Mouse (Mus musculus): ENCODE measurements around the gene Ppp2r3c.
"Not testable (repeated sequence)": the region's sequence is repeated elsewhere in the genome, so short reads cannot be mapped to it uniquely, and the experiment has no call there.

Ppp2r3c gene

DNA sequence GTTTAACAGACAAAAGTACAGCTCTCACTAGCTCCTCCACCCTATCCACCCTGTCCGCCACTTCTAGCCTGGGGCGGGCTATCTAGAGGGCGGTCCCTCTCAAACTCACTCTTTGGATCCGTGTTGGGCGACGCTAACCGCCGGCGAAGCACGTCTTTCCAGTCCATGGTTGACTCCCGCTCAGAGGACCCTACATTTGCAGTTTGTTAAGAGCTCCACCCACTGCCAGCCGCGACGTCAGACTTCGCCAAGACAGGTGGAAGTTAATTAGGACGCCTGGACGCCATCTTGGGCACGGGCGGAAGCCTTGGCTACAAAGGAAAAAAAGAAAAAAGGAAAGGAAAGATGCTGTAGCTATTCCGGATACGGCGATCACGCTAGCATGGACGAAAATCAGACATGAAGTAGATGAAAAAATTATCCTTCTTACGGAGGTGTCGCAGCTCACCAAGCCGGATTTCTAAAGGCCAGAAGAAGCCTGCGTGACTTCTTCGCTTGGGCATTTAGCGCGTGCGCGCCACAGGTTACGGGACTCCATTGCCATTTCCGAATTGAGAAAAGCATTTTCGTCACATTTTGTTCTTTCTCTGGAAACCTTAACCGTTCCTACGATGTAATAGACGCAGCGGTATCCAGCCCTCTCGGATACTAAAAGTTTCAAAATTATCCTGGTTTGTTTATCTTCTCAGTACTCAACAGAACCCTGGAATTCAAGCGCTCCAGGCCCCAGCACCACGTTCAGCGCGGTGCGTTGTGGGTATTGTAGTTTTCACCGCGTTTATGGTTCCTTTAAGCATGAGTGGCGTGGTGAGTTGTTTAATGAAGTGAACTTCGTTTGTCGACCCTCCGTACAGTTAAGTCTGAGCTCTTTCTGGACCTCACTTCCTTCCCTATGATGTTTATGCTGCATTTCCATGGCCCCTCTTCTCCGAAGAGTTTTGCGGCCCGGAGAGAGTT, at the start of gene Ppp2r3c:
Ppp2r3c (minus strand) TSS at position 514 of the 957 bp plus-strand sequence.
- DNase-seq = peak; percentile 93 to 95

DNA sequence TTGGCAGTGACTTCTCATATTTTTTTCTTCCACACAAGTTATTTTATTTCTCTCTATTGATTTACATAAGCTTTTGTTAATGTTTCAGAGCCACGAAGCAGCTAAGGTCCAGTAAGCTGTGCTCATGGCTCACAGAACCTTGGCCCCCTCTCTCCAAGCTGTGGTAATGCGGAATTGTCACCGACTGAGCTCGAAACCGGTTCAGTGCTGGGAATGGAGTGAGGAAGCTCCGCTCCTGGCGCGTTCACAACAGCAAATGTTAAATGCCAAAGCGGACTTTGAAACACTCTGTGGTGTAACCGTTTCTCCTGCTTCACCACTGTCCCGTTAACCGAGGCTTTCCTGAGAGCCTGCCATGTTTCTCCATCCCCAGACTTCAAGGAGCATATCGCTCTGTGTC, 41.8 kb upstream of the Ppp2r3c start:
- DNase-seq = peak; percentile 29 to 34

DNA sequence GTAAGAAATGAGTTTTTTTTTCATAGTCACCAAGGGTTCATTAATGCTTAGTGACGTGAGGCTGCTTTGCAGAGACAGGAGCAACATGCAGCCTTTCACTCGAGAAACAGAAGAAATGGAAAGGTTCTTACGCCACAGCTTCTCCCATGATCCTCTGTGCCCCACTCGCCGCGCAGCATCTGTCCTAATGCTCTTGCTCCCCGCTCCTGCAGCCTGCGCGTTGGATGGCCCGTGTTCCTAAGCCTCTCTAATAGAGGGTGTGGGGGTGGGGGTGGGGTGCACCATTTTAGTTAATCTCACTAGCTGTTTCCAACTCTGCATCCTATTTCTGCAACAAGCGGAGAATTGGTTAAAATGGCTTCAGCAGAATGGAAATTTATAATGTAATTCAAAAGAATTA, 41.2 kb upstream of the Ppp2r3c start:
- no peak for DNase-seq

DNA sequence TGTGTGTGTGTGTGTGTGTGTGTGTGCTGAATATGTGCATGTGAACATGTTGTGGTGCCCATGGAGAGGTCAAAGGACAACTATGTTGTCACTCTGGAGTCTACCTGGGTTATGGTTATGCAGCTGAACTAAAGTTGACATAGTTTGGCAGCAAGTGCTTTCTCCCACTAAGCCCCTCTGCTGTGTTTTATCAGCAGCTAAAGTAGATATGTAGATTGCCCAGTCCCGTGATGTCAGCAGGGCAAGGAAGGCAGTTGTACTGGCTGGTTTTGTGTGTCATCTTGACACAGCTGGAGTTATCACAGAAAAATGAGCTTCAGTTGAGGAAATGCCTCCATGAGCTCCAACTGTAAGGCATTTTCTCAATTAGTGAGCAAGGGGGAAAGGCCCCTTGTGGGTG, 40.2 kb upstream of the Ppp2r3c start:
- DNase-seq = not testable (repeated sequence)

DNA sequence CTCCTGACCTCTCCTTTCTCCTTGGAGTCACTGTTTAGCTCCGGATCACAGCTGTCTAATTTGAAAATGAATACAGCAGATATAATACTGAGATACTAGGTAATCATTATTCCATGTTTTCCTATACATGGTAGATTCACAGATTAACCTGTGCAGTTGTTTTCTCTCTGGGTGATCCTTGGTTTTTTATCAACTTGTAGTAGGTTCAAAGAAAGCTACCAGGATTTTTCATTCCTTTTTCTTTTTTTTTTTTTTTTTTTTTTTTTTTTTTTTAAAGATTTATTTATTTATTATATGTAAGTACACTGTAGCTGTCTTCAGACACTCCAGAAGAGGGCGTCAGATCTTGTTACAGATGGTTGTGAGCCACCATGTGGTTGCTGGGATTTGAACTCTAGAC, 35.7 kb upstream of the Ppp2r3c start:
- not testable (repeated sequence) for DNase-seq

DNA sequence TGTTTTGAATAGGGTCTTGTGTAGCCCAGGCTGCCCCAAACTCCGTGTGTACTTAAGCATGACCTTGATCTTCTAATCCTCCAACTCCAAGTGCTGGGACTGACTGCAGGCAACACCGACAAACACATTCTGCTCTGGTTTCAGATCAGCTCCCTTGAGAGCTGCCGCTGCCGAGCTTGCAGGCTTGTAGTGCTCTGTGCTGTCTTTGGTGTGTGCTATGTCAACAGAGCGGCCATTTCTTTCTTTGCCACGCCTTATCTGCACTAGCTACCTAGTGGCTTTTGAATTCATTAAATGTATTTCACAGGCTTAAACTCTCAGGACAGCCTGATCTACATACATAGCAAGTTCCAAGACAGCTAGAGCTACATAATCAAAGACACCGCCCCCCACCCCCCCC, 30.9 kb upstream of the Ppp2r3c start:
- DNase-seq = no peak

DNA sequence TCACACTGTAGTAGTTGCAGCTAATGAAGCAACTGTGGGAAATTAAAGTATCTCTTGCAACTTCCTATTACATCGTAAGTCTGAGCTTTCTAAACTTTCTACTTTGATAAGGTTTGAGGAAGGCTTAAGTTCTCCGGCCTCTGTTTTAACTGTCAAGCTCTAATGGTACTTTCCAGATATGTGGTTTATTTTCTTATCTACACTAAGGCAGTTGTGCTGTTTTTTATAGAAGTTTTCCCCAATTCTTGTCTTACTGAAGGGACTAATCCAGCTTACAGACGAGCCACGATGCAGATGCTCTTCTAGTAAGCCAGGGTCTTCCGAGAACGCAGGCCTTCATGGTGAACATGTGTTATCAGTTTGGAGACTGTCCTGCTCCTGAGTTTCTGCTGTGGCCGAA, 26.6 kb upstream of the Ppp2r3c start:
- no peak for DNase-seq

DNA sequence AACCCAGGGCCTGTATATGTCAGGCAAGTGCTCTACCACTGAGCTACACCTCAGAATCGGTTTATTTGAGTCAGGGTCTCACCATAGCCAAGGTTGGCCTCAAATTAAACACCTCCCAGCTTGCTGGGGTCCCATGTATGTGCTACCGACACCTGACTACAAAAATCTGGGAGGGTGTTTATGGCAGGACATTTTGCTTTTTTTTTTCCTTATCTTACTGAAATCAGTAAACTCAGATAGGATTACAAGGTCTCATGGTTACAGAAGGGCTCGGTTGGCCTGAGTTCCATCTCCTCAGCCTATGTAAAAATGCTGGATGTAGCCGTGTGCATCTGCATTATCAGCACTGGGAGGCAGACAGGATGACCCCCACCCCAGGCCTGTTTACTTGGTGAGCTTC, 26.0 kb upstream of the Ppp2r3c start:
- no peak for DNase-seq

DNA sequence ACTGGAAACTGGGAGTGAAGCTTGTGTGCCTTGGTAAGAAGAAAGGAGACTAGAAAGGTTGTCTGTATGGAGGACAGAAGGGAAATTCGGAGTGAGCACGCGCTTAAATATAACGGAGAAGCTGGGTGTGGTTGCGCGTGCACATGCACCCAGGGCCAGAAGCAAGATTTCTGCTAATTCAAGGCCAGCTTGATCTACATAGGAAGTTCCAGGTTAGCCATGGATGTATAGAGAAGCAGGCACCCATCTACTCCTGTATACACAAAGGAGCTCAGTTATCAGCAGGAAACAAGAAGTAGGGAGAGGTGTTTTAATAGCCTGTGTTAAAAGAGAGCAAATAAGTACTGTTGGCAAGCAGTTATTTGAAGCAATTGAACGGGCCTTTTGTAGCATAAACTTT, 22.9 kb upstream of the Ppp2r3c start:
- DNase-seq = no peak

DNA sequence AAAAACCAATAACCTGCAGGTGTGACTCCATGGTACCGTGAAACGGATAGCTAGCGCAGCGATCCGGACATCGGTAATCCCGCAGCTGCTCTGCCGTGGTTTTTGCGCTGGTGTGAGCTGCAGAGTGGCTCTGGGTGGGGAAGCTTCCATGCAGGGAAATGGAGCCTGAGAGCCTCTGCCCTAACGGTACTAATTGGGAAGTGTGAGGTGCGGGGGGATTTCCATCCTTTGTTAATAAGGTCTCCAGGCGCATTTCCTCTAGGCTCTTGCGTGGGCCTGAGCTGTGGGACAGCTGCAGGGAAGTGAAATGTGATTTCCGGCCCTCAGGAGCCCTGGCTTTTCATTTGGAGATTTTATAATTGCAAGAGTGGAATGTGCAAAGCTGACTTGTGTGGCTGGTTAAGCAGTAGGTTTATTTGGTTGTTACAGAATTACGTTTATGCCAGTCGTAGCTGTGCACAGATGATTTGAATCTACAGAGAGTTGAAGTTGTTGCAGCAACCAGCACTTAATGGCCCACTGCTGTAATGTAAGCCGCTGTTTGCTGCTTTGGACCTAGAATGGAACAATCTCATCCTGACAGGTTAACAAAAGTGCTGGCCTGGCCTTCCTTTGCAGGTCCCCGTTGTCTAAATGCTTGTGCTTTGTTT, 19.0 kb upstream of the Ppp2r3c start:
- DNase-seq = no peak

DNA sequence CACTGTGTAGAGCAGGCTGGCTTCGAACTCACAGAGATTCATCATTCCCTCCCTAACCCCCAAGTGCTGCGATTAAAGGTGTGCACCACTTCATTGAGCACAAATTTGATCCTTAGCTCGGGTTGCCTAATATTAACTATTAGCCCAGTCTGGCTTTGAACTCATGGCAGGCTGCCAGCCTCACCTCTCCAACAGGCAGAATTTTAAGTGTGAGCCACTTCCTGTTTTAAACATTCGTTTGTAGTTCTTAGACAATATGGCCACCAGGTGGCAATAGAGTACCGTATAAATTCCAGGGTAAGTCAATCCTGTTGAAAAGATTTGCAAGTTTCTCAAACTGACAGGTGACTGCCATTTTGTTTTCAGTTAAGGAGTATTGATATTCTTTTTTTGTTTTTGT, 12.4 kb upstream of the Ppp2r3c start:
- peak; percentile 93 for DNase-seq

DNA sequence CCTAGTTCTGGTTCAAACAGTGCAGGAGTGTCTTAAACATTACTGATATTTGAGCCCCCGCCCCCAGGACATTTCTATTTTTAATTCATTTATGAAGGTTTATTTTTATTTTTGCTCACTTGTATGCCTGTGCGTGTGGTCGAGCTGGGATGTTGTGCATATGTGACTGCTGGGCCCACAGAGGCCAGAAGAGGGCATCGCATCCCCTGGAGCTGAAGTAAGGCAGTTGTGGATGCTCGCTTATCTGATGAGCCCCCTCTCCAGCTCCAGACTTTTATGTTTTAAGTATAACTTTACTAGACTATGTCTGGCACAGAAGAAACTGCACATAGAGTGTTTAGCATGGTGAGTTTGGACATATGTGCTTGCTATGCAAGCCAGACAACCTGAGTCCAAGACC, 11.1 kb upstream of the Ppp2r3c start:
- no peak for DNase-seq

DNA sequence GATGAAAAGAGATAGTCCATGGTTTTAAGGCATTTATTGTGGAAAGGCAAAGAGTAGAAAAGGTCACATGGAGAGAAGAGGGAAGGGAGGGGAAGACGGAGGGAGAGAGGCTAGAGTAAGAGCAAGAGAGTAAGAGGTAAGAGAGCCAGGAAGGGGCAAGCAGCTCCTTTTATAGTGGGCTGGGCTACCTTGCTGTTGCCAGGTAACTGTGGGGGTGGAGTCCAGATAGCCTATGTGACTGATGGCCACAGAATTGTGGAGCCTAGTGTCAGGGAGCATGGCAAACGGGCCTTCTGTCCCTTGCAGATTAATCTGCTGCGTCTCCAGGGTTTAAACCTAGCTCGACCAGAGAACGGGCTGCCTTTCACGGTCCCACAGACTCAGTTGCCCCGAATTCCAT, 9.0 kb upstream of the Ppp2r3c start:
- no peak for DNase-seq

DNA sequence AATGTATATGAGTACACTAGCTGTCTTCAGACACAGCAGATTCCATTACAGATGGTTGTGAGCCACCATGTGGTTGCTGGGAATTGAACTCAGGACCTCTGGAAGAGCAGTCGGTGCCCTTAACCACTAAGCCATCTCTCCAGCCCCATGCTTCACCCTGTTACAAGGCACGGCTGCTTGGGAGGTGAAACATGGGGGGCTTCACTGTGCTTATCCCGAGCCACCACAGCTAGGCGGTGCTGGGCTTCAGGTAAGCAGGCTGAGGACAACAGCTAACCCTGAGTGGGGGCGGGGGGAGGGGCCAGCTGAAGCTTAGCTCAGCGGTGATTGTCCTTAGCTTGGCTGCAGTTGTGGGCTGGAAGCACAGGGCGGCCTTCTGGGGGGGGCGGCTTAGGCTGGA, 6.7 kb upstream of the Ppp2r3c start:
- DNase-seq = no peak

DNA sequence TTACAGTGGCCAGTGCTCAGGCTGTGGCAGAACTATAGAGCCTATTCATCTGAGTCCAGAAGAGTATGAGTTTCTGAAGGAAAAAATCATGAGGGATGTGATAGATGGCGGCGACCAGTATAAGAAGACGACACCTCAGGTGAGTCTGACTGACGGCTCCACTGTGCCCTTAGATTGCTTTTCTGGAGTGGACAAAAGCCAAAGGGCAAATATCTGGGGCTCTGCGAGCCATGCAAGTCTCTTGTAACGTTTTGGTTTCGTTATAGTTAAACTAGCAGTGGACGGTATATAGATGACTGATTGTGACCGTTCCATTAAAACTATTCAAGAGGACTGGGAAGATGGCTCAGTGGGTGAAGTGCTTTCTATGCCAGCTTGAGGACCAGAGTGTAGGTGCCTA, 5.9 kb upstream of the Ppp2r3c start:
- peak; percentile 33 to 55 for DNase-seq

DNA sequence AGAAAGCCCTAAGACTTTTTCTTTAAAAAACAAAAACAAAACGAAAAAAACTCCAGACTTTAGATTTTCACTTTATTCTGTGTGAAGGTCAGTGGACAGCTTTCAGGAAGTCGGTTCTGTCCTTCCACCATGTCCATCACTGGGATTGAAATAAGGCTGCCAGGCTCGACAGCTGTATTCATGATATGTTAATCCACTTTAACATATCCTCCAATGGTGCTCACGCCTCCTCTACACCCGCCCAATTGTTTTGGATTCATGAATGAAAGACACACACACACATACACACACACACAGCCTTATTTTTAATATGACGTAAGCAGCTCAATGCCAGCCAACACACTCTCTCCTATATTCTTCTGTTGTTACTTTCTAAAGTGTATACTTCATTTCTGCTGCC, 4.8 kb upstream of the Ppp2r3c start:
- DNase-seq = no peak

DNA sequence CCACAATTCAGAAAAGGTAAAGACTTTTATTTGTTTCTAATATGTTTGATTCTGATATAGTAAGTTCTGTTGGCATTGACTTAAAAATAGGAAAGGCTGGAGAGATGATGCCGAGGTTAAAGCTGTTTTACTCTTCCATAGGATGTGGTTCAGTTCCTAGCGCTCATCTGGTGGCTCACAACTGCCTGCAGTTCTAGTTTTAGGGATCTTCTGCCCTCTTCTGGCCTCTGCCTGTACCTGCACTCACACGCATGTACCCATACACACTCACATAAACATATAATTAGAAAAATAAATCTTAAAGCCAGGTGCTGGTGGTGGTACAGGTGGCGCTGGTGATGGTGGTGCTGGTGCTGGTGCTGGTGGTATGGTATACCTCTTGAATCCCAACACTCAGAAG, 3.6 kb upstream of the Ppp2r3c start:
- DNase-seq = no peak

DNA sequence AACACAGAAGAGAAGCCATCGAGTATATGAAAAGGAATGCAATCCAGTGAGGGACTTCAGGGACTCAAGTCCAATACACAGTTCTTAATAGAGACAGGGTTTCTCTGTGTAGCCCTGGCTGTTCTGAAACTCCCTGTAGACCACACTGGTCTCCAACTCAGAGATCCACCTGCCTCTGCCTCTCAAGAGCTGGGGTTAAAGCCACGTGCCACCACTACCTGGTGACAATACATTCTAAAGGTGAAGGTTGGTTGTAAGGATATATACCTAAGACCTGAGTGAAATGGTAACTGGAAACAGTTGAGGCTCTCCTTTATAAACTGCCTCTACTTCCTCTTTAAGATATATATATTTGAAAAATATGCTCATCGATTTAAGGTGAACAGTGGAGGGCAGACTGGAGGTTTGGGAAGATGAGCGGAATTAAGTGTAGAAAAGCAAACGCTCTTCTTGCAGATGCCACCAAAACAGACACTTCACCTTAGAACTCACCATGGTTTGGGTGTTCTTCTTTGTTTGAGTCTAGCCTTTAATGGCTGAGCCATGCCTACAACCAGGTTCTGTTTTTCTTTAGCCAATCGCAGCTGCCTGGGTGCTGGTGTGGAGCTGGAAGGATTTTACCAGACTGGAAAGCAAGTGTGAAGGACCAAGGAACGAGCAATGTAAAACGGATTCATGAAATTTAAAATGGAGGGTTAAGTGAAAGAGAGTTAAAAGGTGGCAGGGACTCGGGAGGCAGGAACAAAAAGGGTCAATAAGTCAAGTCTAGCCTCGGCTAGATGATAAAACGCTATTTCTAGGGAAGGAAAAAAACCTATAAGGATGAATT, 1.1 kb downstream of the Ppp2r3c start:
- DNase-seq = no peak

DNA sequence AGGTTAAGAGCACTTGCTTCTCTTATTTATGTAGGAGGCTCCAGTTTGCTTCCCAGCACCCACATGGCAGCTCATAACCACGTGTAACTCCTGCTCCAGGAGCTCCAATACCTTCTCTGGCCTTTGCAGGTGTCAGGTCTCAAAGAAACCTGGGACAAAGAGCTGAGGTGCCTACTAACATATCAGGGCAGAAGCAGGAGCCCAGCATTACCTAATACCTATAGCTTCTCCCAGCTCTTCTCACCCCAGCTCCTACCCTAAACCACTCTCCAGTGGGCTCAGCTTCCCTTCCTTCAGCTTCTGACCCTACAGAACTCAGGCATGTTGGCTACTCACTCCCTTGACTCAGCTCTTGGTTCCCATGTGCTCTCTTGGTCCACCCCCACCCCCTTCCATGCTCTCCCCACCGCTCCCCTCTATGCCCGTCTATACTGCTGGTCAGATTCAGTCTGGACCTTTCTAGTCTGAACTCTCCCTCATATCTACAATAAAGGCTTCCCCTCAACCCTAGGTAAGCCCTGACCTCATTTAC, 1.9 kb downstream of the Ppp2r3c start:
- no peak for DNase-seq

DNA sequence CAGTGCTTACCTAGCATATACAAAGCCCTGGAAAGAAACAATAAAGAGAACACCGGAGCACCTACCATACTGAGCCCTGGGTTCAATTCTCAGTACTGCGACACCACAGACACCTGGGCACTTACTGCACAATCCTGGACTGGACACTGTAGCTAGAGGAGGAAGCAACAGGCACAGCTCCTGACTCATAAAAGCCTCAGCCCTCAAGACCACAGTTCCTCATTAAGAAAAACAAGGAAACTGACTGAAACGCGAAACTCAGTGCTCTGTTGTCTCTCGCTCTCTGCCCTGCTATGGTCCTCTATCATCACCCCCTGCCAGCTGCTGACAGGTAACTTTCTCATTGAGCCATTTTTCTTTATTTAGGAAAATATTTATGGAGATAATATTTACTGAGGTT, 3.5 kb downstream of the Ppp2r3c start, which contains the start of gene 1110008L16Rik:
1110008L16Rik (plus strand) TSS at position 242 of the 400 bp plus-strand sequence.
- no peak for DNase-seq

DNA sequence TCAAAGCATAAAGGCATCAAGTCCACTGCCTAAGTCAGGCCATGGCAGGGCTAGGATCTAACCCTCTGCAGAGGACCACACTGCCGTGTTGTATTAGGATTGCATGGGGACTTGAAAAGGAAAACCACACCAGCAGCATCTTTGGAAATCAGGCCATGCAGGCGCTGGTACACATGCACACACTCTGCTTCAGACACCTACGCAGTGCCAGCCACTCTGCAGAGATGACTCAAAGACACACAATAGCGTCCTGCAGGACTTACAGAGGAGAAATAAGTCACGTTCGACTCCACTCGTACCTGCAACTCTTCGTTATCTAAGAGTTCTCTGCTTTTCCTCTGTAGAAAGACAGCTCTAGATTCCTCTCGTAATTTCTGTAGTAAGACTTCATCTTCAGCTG, 4.7 kb downstream of the Ppp2r3c start:
- DNase-seq = no peak

DNA sequence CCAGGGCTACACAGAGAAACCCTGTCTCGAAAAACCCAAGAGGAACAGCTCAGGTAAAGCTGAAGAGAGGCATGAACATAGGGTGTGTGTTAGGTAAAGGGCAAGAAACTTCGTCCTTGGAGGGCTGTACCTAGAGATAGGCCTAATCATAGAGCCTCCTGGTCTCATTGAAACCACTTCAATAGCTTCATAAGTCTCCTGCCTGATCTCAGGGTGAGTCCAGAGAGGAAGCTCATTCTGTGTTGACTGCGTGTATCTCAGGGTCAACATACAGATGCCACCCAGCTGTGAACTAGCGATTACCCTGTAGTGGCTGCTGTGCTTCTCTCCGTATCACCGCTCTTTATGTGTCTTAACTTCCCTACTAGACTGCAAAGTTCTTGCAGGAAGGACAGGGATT, 25.2 kb downstream of the Ppp2r3c start:
- not testable (repeated sequence) for DNase-seq

DNA sequence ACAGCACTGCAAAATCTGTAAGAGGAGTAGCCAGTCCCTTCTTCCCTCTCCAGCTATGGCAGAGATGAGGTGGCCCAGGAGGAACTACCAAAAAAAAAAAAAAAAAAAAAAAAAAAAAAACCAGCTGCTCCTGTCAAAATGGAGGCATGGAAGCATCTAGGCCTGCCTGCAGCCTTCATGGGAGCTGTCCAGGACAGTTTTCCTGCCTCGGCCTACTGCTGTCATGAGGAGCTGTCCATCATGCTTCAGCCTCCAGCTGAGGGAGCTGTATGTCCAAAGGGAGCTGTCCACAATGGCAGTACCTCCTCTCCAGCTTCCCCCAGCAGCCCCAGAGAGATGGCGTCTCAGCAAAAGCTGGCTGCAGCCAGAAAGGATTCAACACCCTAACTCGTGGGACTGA, 30.6 kb downstream of the Ppp2r3c start:
- no peak for DNase-seq

All from kidney, adult 8-10 months (tissue).